Mouse (Mus musculus) stomach, postnatal 0 days (tissue): ENCODE measurements around the gene Amph. TPM values are rescaled to one million over a fixed set of nuclear protein-coding genes. Genes with fewer than 3 reads are reported as not detected.

Experiments used
- ATAC-seq: fragments of 200-750 bp; cut with Nextera tagmentation; 2 replicates; pipeline ENCODE4 v1.8.0; 2017; ENCODE audit not compliant: low FRiP score, low TSS enrichment
- DNase-seq: peaks from one replicate; pipeline ENCODE4 v3.0.0-alpha.2; 2016; ENCODE audit warnings: low spot score
- H3K27ac ChIP-seq: fragments of 300-500 bp; sonication (generic); replicated peaks from 2 replicates; pipeline ENCODE4 v1.5.1; 2014; ENCODE audit warnings: mild to moderate bottlenecking, control low read depth
- H3K27me3 ChIP-seq: fragments of 300-500 bp; sonication (generic); 2 replicates; pipeline ENCODE4 v1.6.1; 2014; ENCODE audit warnings: low read length; ENCODE audit not compliant: control insufficient read depth, insufficient read depth
- H3K36me3 ChIP-seq: fragments of 300-500 bp; sonication (generic); 2 replicates; pipeline ENCODE4 v1.6.1; 2014; ENCODE audit warnings: low read length, mixed read lengths; ENCODE audit not compliant: control insufficient read depth, insufficient read depth
- H3K4me1 ChIP-seq: fragments of 300-500 bp; sonication (generic); replicated peaks from 2 replicates; pipeline ENCODE4 v1.6.1; 2014; ENCODE audit warnings: antibody characterized with exemption; ENCODE audit not compliant: control insufficient read depth, insufficient read depth
- H3K4me2 ChIP-seq: fragments of 300-500 bp; sonication (generic); replicated peaks from 2 replicates; pipeline ENCODE4 v1.6.1; 2014; ENCODE audit warnings: low read depth, mild to moderate bottlenecking, control low read depth, moderate library complexity
- H3K4me3 ChIP-seq: fragments of 300-500 bp; sonication (generic); 2 replicates; pipeline ENCODE4 v1.5.1; 2014; ENCODE audit warnings: low read depth, low read length, control low read depth
- H3K9ac ChIP-seq: fragments of 300-500 bp; sonication (generic); 2 replicates; pipeline ENCODE4 v1.6.1; 2014; ENCODE audit warnings: mild to moderate bottlenecking, low read length, control low read depth, mixed read lengths
- H3K9me3 ChIP-seq: fragments of 300-500 bp; sonication (generic); 2 replicates; pipeline ENCODE4 v1.6.1; 2016; ENCODE audit warnings: low read length; ENCODE audit not compliant: control insufficient read depth
- CTCF ChIP-seq: IDR thresholded peaks from 2 replicates; pipeline ENCODE4 v1.5.1; 2016; ENCODE audit warnings: antibody characterized with exemption, low read depth, mild to moderate bottlenecking, moderate library complexity
- EP300 ChIP-seq: optimal IDR thresholded peaks from 2 replicates; pipeline ENCODE3; 2016; ENCODE audit warnings: antibody characterized with exemption
- WGBS: fragments of 180-500 bp; shearing (Covaris S2); extraction: QIAGEN DNeasy Blood & Tissue Kit; methylation state at CpG from one replicate; pipeline ENCODE4 v1.1.7; 2014; 5-methylcytosine and 5-hydroxymethylcytosine counted together
- polyA plus RNA-seq: library from polyadenylated mRNA; unstranded; fragments of >200 nt; fragmentation: Nextera tagmentation; extraction: Ambion mirVana; gene quantifications from 2 replicates; pipeline ENCODE4 v1.2.1, GENCODE M21; 2015

The Amph gene
- polyA plus RNA-seq, 1 experiment from 2014 or later = 1.4 TPM

DNA sequence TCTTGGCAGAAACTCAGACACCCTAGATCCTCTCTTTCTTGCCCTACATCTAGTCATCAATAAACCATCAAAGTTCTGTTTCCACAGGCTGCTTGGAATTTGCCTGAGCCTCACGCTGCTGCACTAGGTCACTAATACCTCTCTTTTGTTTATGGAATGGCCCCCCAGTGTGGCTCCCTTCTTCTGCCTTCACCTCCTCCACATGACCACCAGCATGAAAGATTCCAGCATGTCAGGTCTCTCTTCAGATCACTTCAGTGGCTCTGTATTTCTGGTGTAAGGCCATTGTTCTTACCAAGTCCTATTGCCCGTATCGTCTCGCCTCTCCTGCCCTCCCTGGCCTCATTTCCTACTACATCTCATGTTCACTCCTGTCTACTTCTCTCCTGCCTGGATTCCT lies 39.3 kb downstream of the Amph start:
- 81% methylated on average over 4 of the region's 4 CpGs for WGBS
- no peak overlapping the region for H3K4me2 ChIP-seq
- ATAC-seq = no peak
- no peaks in the 10 kb centered on the region for H3K27me3 ChIP-seq
- no peak overlapping the region for H3K4me3 ChIP-seq
- H3K36me3 ChIP-seq = no peaks in the 10 kb centered on the region
- no peak overlapping the region for H3K27ac ChIP-seq
- no peak for DNase-seq
- no peaks in the 10 kb centered on the region for H3K4me1 ChIP-seq
- no peak overlapping the region for H3K9ac ChIP-seq
- H3K9me3 ChIP-seq = no peaks in the 10 kb centered on the region
- no peak for TF ChIP-seq EP300
- no peak for TF ChIP-seq CTCF

- no peak overlapping the region for H3K9ac ChIP-seq
- 68% methylated on average over 4 of the region's 4 CpGs for WGBS
- no peak for DNase-seq
- no peaks in the 10 kb centered on the region for H3K27me3 ChIP-seq
- no peaks in the 10 kb centered on the region for H3K4me1 ChIP-seq
- no peaks in the 10 kb centered on the region for H3K36me3 ChIP-seq
- ATAC-seq = no peak
- no peak overlapping the region for H3K4me2 ChIP-seq
- no peak overlapping the region for H3K4me3 ChIP-seq
- TF ChIP-seq CTCF = no peak
- TF ChIP-seq EP300 = no peak
- no peak overlapping the region for H3K27ac ChIP-seq
- H3K9me3 ChIP-seq = no peaks in the 10 kb centered on the region
Measured at GRCm38 (mm10) chr13:18988323-18988722, 40.3 kb downstream of the Amph start.

- Histone ChIP-seq H3K27me3 (no peaks in the 10 kb centered on the region), H3K9ac (no peak overlapping the region), H3K4me3 (no peak overlapping the region), H3K4me2 (no peak overlapping the region), H3K36me3 (no peaks in the 10 kb centered on the region), H3K9me3 (no peaks in the 10 kb centered on the region), H3K27ac (no peak overlapping the region), H3K4me1 (no peaks in the 10 kb centered on the region)
- DNase-seq (no peak), ATAC-seq (no peak)
- TF ChIP-seq CTCF (no peak), EP300 (no peak)
- WGBS = 75% methylated on average over 8 of the region's 8 CpGs
Measured at GRCm38 (mm10) chr13:18989185-18989714, 41.2 kb downstream of the Amph start.

- no peaks in the 10 kb centered on the region for H3K36me3 ChIP-seq
- no peak overlapping the region for H3K9ac ChIP-seq
- no peaks in the 10 kb centered on the region for H3K27me3 ChIP-seq
- no peak overlapping the region for H3K4me3 ChIP-seq
- no peaks in the 10 kb centered on the region for H3K9me3 ChIP-seq
- H3K27ac ChIP-seq = no peak overlapping the region
- ATAC-seq = no peak
- DNase-seq = no peak
- TF ChIP-seq EP300 (no peak), CTCF (no peak)
- no peak overlapping the region for H3K4me2 ChIP-seq
- WGBS = 90% methylated on average over 9 of the region's 9 CpGs
- no peaks in the 10 kb centered on the region for H3K4me1 ChIP-seq
Measured at GRCm38 (mm10) chr13:19002502-19002901, 54.5 kb downstream of the Amph start.

DNA sequence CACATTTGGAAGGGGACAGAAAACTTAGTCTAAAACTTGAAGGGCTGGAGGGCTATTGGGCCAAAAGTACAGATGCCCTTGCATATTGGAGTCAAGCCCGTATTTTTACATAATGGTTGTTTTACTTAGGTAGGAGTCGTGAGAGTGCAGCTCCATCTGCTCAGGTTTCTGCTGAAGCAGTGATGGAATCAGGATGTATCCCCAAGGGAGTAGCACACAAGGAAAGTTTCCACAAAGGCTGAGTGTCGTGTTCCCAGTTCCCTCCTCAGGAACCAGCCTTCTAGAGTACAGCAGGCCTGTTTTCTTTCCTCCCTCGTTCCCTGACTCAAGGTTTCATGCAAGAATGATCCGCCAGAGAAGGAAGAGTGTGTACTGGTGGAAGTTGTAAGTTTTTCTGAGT lies 56.4 kb downstream of the Amph start:
- WGBS = 69% methylated on average over 5 of the region's 5 CpGs

GRCm38 (mm10) chr13:19008440-19008839 lies 60.4 kb downstream of the Amph start:
- H3K36me3 ChIP-seq = no peaks in the 10 kb centered on the region
- no peak overlapping the region for H3K27ac ChIP-seq
- TF ChIP-seq CTCF (no peak), EP300 (no peak)
- no peaks in the 10 kb centered on the region for H3K27me3 ChIP-seq
- WGBS = 66% methylated on average over 3 of the region's 3 CpGs
- DNase-seq = no peak
- H3K9ac ChIP-seq = no peak overlapping the region
- no peak overlapping the region for H3K4me3 ChIP-seq
- no peak for ATAC-seq
- no peaks in the 10 kb centered on the region for H3K4me1 ChIP-seq
- H3K9me3 ChIP-seq = no peaks in the 10 kb centered on the region
- no peak overlapping the region for H3K4me2 ChIP-seq

More for the DNA sequence above, 56.4 kb downstream of the Amph start:
- H3K36me3 ChIP-seq = no peaks in the 10 kb centered on the region
- no peaks in the 10 kb centered on the region for H3K4me1 ChIP-seq
- no peak overlapping the region for H3K9ac ChIP-seq
- no peaks in the 10 kb centered on the region for H3K9me3 ChIP-seq
- H3K4me2 ChIP-seq = no peak overlapping the region
- no peak overlapping the region for H3K27ac ChIP-seq
- no peak for ATAC-seq
- H3K4me3 ChIP-seq = no peak overlapping the region
- no peak for TF ChIP-seq EP300
- TF ChIP-seq CTCF = no peak
- no peak for DNase-seq
- H3K27me3 ChIP-seq = no peaks in the 10 kb centered on the region
